In the genomic region with DNA sequence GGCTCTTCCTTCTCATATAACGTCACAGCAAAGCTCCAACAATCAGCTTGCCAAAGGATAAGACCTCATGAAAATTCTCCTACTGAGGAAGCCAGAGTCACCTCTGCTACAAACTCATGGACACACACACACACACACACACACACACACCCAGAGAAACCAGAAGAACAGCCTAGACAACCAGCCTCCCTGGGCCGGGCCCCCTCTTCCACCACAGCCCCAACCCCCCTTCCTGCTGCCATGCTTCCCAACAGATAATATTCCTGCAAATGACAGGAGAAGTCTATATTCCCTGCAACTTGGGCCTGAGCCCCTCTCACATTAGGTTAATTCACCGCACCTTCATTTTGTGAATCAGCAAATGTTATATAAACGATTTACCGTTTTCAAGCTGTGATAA, we compare ENCODE assay signal across 10 mouse cellular contexts. TPM values are rescaled to one million over a fixed set of nuclear protein-coding genes. Genes with fewer than 3 reads are reported as not detected.
DNase-seq lines count a peak whose midpoint lies in the region; ATAC-seq and TF ChIP-seq lines count a peak whose summit lies in the region.
"Had no signal": no experiment of that assay in that cellular context is flagged by ENCODE, and none has a peak within 500 bp of the region (broad histone marks: within the 10 kb centered on the region; RNA-seq: fewer than 3 reads in every experiment).

No protein-coding gene starts in this region.

- H3K27ac ChIP-seq in forebrain, embryonic 10.5 days = no peak overlapping the region
- H3K27ac ChIP-seq in forebrain, embryonic 12.5 days = no peak overlapping the region
- H3K27ac ChIP-seq in hindbrain, embryonic 11.5 days (ENCODE audit: low read depth, low read length) = no peak overlapping the region
- no peak overlapping the region for H3K27ac ChIP-seq in hindbrain, embryonic 12.5 days
- no peak overlapping the region for H3K27ac ChIP-seq in midbrain, embryonic 11.5 days (ENCODE audit: low read depth, low read length)
- no peak overlapping the region for H3K27ac ChIP-seq in midbrain, embryonic 10.5 days (replicated peaks)
- no peak overlapping the region for H3K27ac ChIP-seq in midbrain, postnatal 0 days (ENCODE audit: low read depth, low read length)

- DNase-seq in forebrain, embryonic 10.5 days (ENCODE audit: extremely low spot score, low spot score) = peak; percentile 17
- DNase-seq in hindbrain, embryonic 11.5 days (ENCODE audit: low spot score) = no peak
- peak; percentile 82 for DNase-seq in midbrain, embryonic 11.5 days (ENCODE audit: low spot score, missing footprints)
- no peak for DNase-seq in midbrain, embryonic 10.5 days (ENCODE audit: low spot score)
- no peak for DNase-seq in midbrain, postnatal 0 days (ENCODE audit: low spot score)
- no peak for DNase-seq in adrenal gland, postnatal 36 days
- DNase-seq: right cerebral cortex, postnatal 25 days; thymus, postnatal 25 days had no signal

- H3K36me3 ChIP-seq in forebrain, embryonic 10.5 days (replicated peaks) = no peaks in the 10 kb centered on the region
- no peaks in the 10 kb centered on the region for H3K36me3 ChIP-seq in forebrain, embryonic 12.5 days (replicated peaks)
- H3K36me3 ChIP-seq in hindbrain, embryonic 11.5 days (ENCODE audit: control insufficient read depth, insufficient read depth, low read length) = no peaks in the 10 kb centered on the region
- H3K36me3 ChIP-seq in hindbrain, embryonic 12.5 days = no peaks in the 10 kb centered on the region
- H3K36me3 ChIP-seq in midbrain, embryonic 11.5 days (ENCODE audit: control insufficient read depth, insufficient read depth, low read length) = no peaks in the 10 kb centered on the region
- no peaks in the 10 kb centered on the region for H3K36me3 ChIP-seq in midbrain, embryonic 10.5 days
- H3K36me3 ChIP-seq in midbrain, postnatal 0 days (ENCODE audit: insufficient read depth, low read length) = no peaks in the 10 kb centered on the region

- no peaks in the 10 kb centered on the region for H3K9me3 ChIP-seq in forebrain, embryonic 10.5 days
- no peaks in the 10 kb centered on the region for H3K9me3 ChIP-seq in forebrain, embryonic 12.5 days
- H3K9me3 ChIP-seq in hindbrain, embryonic 11.5 days (ENCODE audit: control insufficient read depth, low read length) = no peaks in the 10 kb centered on the region
- no peaks in the 10 kb centered on the region for H3K9me3 ChIP-seq in hindbrain, embryonic 12.5 days (replicated peaks)
- no peaks in the 10 kb centered on the region for H3K9me3 ChIP-seq in midbrain, embryonic 11.5 days (ENCODE audit: control insufficient read depth, low read length)
- no peaks in the 10 kb centered on the region for H3K9me3 ChIP-seq in midbrain, embryonic 10.5 days (replicated peaks)
- H3K9me3 ChIP-seq in midbrain, postnatal 0 days (ENCODE audit: low read length) = no peaks in the 10 kb centered on the region

- no peak overlapping the region for H3K4me2 ChIP-seq in forebrain, embryonic 12.5 days
- H3K4me2 ChIP-seq in hindbrain, embryonic 11.5 days (replicated peaks; ENCODE audit: low read depth, low read length) = no peak overlapping the region
- H3K4me2 ChIP-seq in hindbrain, embryonic 12.5 days (replicated peaks) = no peak overlapping the region
- no peak overlapping the region for H3K4me2 ChIP-seq in midbrain, embryonic 11.5 days
- H3K4me2 ChIP-seq in midbrain, postnatal 0 days (ENCODE audit: low read depth, low read length, poor library complexity, severe bottlenecking) = no peak overlapping the region

- H3K9ac ChIP-seq in forebrain, embryonic 12.5 days = no peak overlapping the region
- no peak overlapping the region for H3K9ac ChIP-seq in hindbrain, embryonic 11.5 days (ENCODE audit: low read depth, low read length)
- no peak overlapping the region for H3K9ac ChIP-seq in hindbrain, embryonic 12.5 days
- H3K9ac ChIP-seq in midbrain, embryonic 11.5 days (ENCODE audit: low read length) = no peak overlapping the region
- no peak overlapping the region for H3K9ac ChIP-seq in midbrain, postnatal 0 days (replicated peaks; ENCODE audit: low read length, poor library complexity, severe bottlenecking)

- H3K4me1 ChIP-seq in forebrain, embryonic 10.5 days = peaks cover 13% of the 10 kb centered on the region; the same call in 1 of the 2 replicates
- no peaks in the 10 kb centered on the region for H3K4me1 ChIP-seq in forebrain, embryonic 12.5 days
- H3K4me1 ChIP-seq in hindbrain, embryonic 11.5 days (replicated peaks; ENCODE audit: control insufficient read depth, insufficient read depth, low read length) = no peaks in the 10 kb centered on the region
- H3K4me1 ChIP-seq in hindbrain, embryonic 12.5 days = peaks cover 3% of the 10 kb centered on the region; the same call in 1 of the 2 replicates
- no peaks in the 10 kb centered on the region for H3K4me1 ChIP-seq in midbrain, embryonic 11.5 days (ENCODE audit: control insufficient read depth, insufficient read depth, low read length)
- no peaks in the 10 kb centered on the region for H3K4me1 ChIP-seq in midbrain, embryonic 10.5 days
- no peaks in the 10 kb centered on the region for H3K4me1 ChIP-seq in midbrain, postnatal 0 days (ENCODE audit: insufficient read depth, low read length)

- no peak overlapping the region for H3K4me3 ChIP-seq in forebrain, embryonic 10.5 days
- no peak overlapping the region for H3K4me3 ChIP-seq in forebrain, embryonic 12.5 days (replicated peaks)
- no peak overlapping the region for H3K4me3 ChIP-seq in hindbrain, embryonic 11.5 days (ENCODE audit: low read depth, low read length)
- no peak overlapping the region for H3K4me3 ChIP-seq in hindbrain, embryonic 12.5 days
- no peak overlapping the region for H3K4me3 ChIP-seq in midbrain, embryonic 11.5 days (ENCODE audit: low read depth, low read length)
- H3K4me3 ChIP-seq in midbrain, embryonic 10.5 days = no peak overlapping the region
- no peak overlapping the region for H3K4me3 ChIP-seq in midbrain, postnatal 0 days (ENCODE audit: low read depth, low read length)

- WGBS in forebrain, embryonic 10.5 days = 50% methylated on average over 5 of the region's 5 CpGs
- WGBS in forebrain, embryonic 12.5 days = 63% methylated on average over 5 of the region's 5 CpGs
- 52% methylated on average over 5 of the region's 5 CpGs for WGBS in hindbrain, embryonic 11.5 days
- 49% methylated on average over 5 of the region's 5 CpGs for WGBS in hindbrain, embryonic 12.5 days
- WGBS in midbrain, embryonic 11.5 days = 58% methylated on average over 5 of the region's 5 CpGs
- 51% methylated on average over 5 of the region's 5 CpGs for WGBS in midbrain, embryonic 10.5 days
- 47% methylated on average over 5 of the region's 5 CpGs for WGBS in midbrain, postnatal 0 days

- ATAC-seq in forebrain, embryonic 12.5 days (ENCODE audit: low FRiP score) = no peak
- ATAC-seq in hindbrain, embryonic 11.5 days (ENCODE audit: low FRiP score) = peak; percentile 38; the same call in 1 of the 2 replicates
- no peak for ATAC-seq in hindbrain, embryonic 12.5 days (ENCODE audit: low FRiP score)
- ATAC-seq in midbrain, embryonic 11.5 days (ENCODE audit: low FRiP score) = no peak
- ATAC-seq in midbrain, postnatal 0 days (ENCODE audit: low FRiP score) = 0 out of 2 replicates have a peak, but pooled peaks have one; percentile 22

- no peak for TF ChIP-seq CTCF in midbrain, postnatal 0 days (IDR thresholded peaks at IDR 0.05)

- H3K27me3 ChIP-seq in forebrain, embryonic 10.5 days (ENCODE audit: poor library complexity, severe bottlenecking) = peaks cover 21% of the 10 kb centered on the region
- peaks cover 15% of the 10 kb centered on the region for H3K27me3 ChIP-seq in forebrain, embryonic 12.5 days
- peaks cover 3% of the 10 kb centered on the region; the same call in 1 of the 2 replicates for H3K27me3 ChIP-seq in hindbrain, embryonic 11.5 days (ENCODE audit: control insufficient read depth, insufficient read depth, low read length)
- peaks cover 10% of the 10 kb centered on the region for H3K27me3 ChIP-seq in hindbrain, embryonic 12.5 days
- no peaks in the 10 kb centered on the region for H3K27me3 ChIP-seq in midbrain, embryonic 11.5 days (ENCODE audit: control insufficient read depth, insufficient read depth, low read length)
- peaks cover 20% of the 10 kb centered on the region for H3K27me3 ChIP-seq in midbrain, embryonic 10.5 days (ENCODE audit: low read depth, poor library complexity, severe bottlenecking)
- peaks cover under 1% of the 10 kb centered on the region; the same call in 1 of the 2 replicates for H3K27me3 ChIP-seq in midbrain, postnatal 0 days (ENCODE audit: insufficient read depth, low read length)

RNA-seq across cellular contexts. Expression of gene Foxc1, which starts 13.3 kb away (rescaled TPM):
- 2.5 and 2.6 TPM in 2 replicates for polyA plus RNA-seq in forebrain, embryonic 10.5 days (2016; fragmentation: Nextera tagmentation; extraction: Ambion mirVana)
- polyA plus RNA-seq in forebrain, embryonic 12.5 days (2016; fragmentation: Nextera tagmentation; extraction: Ambion mirVana) = 2.7 and 5.0 TPM in 2 replicates
- polyA plus RNA-seq in hindbrain, embryonic 11.5 days (2014; fragmentation: Nextera tagmentation; extraction: Ambion mirVana) = 5.6 and 6.1 TPM in 2 replicates
- 11.0 and 11.5 TPM in 2 replicates for polyA plus RNA-seq in hindbrain, embryonic 12.5 days (2016; fragmentation: Nextera tagmentation; extraction: Ambion mirVana)
- polyA plus RNA-seq in midbrain, embryonic 11.5 days (2014; fragmentation: Nextera tagmentation; extraction: Ambion mirVana) = 6.5 and 7.0 TPM in 2 replicates
- polyA plus RNA-seq in midbrain, embryonic 10.5 days (2016; fragmentation: Nextera tagmentation; extraction: Ambion mirVana) = 2.1 and 2.2 TPM in 2 replicates
- 12.6 and 17.1 TPM in 2 replicates for total RNA-seq in midbrain, postnatal 0 days (2014; rRNA removed)
- 1.8 and 2.2 TPM in 2 replicates for polyA plus RNA-seq in midbrain, postnatal 0 days (2015; fragmentation: Nextera tagmentation; extraction: Ambion mirVana)
- total RNA-seq in adrenal gland, postnatal 36 days (2021) = 1 to 10 TPM; 9.3 to 9.4 TPM

Comparison
In these comparisons a context has a peak if more than half of its experiments do, and no peak if none do; other contexts are left out.
1. DNase-seq: peak in forebrain, embryonic 10.5 days (single experiment) and midbrain, embryonic 11.5 days (single experiment); none in hindbrain, embryonic 11.5 days (single experiment), midbrain, embryonic 10.5 days (single experiment), midbrain, postnatal 0 days (single experiment) and adrenal gland, postnatal 36 days (0 of 2).
2. ATAC-seq: peak in hindbrain, embryonic 11.5 days (single experiment) and midbrain, postnatal 0 days (single experiment); none in forebrain, embryonic 12.5 days (single experiment), hindbrain, embryonic 12.5 days (single experiment) and midbrain, embryonic 11.5 days (single experiment).